Mouse (Mus musculus) myocyte (in vitro differentiated cells): ENCODE measurements around the gene Ppp1r14a.

Experiments used
- E2F4 ChIP-seq: IDR thresholded peaks from one replicate; pipeline ENCODE4 v1.6.1; 2011; ENCODE audit warnings: mild to moderate bottlenecking, control low read depth, moderate library complexity; ENCODE audit not compliant: insufficient read depth
- POLR2A ChIP-seq: IDR thresholded peaks from one replicate; pipeline ENCODE4 v1.6.1; 2011; ENCODE audit warnings: low read depth, mild to moderate bottlenecking, control low read depth, moderate library complexity; ENCODE audit not compliant: insufficient read length
- USF1 ChIP-seq: IDR thresholded peaks from one replicate; pipeline ENCODE4 v1.6.1; 2011; ENCODE audit warnings: low read depth, mild to moderate bottlenecking, control low read depth, moderate library complexity

DNA sequence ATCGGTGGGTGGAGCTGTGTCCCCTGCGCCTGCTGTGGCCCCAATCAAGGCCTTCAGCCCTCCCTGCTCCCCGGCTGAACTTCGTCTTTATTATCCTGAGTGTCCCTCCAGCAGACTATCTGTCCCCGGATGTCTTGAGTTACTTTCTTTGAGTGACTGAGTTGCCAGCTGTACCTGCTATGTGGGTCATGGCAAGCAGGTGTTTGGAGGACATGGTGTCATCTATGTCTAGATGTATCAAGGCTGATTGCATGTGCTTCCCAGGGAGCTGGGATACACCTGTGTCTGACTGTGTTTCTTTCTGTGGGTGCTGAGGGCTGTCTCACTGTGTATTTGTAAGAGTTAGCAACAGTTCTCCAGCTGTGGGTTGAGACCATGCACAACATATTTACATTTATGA, 20.6 kb downstream of the Ppp1r14a start:
- TF ChIP-seq USF1: no peak
- no peak for TF ChIP-seq POLR2A
- no peak for TF ChIP-seq E2F4
